Mouse (Mus musculus) heart, postnatal 14 days (tissue): Measurements from ENCODE around the gene Hmgcl. TPM values are rescaled to one million over a fixed set of nuclear protein-coding genes. Genes with fewer than 3 reads are reported as not detected.
"Not testable (repeated sequence)": the region's sequence is repeated elsewhere in the genome, so short reads cannot be mapped to it uniquely, and the experiment has no call there.

Source experiments
- DNase-seq, 2 experiments: peaks; one replicate each; pipeline ENCODE4 v3.0.0; 2021 to 2022
- intact Hi-C: fragments of 180-260 bp; cut with DNase I; formaldehyde crosslinking; loops from one replicate; pipeline ENCODE4 v1.15.1; 2025
- total RNA-seq, 2 experiments: library from RNA; stranded (reverse); gene quantifications; 2 replicates each; pipeline ENCODE4 v1.2.3; 2021

The Hmgcl gene
- total RNA-seq, 2 experiments from 2014 or later = 69.8 to 70.4 TPM

DNA sequence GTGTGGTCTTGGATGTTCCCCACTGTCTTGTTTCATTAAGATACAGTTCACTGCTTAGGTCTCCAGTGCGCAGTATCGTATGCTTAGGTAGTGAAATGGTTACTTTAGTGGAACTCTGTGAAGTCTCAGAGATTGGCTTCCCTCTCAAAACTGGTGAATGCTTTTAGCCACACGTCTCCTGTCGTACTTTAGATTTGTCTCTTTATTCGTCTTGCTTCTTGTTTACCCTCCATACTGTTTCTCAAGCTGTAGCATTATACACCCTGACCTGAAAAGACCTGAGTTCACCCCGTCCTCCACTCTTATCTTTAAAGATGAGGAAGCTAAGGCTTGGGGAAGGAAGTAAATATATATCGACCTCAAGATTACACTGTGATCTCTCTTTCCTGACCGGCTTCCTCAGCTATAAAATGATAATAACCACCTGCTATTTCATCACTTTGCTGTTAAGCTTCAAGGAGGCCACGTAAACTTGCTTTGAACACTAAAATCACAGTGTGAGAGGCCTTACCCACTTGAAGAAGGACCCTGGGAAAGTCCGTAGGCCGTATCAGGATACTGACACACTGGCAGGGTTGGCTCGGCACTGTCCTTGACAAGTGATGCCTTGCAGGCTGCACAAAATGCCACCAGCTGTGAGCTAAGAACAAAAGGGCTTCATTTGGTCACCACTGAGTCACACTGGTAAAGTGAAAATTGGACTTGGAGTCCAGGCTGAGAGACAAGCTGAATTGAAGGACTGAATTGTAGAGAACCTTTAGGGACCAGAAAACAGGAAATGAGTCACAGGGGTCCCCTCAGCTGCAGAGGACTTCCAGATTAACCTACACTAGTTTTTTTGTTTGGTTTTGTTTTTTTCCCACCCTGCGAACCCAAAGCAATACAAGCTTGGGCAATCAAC lies 26.9 kb downstream of the Hmgcl start:
- no peak for DNase-seq
- intact Hi-C loops = loop anchor here (5.0 kb wide), 1 partner anchor 79 kb away; the partner anchor contains the start of gene Rpl11

DNA sequence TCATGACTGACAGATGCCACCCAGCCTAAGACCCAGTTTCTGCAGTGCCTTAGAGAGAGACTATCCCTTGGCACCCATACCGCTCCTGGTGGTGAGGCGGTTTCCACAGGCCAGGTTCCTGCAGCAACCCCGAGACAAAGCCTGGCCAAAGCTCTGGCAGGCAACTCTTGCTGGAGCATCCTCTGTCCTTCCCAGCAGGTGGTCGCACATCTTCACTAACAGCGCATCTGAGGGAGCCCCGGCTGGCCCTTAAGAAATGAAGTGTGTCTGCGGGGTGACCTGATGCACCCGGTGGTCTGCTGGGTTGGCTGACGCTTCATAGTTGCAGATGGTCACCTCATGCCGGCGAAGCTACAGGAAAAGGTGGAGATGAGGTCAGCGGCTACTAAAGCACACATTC lies 29.9 kb downstream of the Hmgcl start:
- no peak for DNase-seq
- intact Hi-C loops = no loop called here

DNA sequence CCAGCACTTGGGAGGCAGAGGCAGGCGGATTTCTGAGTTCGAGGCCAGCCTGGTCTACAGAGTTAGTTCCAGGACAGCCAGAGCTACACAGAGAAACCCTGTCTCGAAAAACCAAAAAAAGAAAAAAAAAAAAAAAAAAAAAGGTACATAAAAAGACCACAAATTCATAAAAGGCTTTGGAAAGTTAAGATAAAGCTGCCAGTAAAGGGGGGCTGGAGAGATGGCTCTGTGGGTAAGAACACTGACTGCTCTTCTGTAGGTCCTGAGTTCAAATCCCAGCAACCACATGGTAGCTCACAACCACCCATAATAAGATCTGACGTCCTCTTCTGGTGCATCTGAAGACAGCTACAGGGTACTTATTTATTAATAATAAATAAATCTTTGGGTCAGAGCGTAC lies 34.0 kb downstream of the Hmgcl start:
- DNase-seq, intact Hi-C loops: not testable (repeated sequence)

DNA sequence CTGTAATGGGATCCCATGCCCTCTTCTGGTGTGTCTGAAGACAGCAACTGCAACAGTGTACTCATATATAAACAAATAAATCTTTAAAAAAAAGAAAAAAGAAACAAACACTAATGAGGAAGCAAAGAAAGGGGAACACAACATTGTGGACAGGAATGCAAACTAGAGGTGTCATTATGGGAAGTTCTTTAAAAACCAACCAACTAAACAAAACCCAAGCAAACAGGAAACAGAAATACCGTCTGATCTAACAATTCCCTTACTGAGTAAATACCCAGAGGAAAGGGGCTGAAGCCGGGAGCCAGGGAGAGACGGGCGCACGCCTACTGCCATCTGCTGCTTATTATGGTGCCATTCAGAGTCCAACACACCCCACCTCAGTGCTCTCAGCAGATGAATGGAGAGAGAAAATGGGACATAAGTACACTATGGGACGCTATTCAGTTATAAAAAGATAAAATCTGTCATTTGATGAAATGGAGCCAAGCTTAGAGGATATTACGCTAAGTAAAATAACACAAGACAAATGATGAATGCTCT lies 35.3 kb downstream of the Hmgcl start:
- no peak for DNase-seq
- intact Hi-C loops = no loop called here

DNA sequence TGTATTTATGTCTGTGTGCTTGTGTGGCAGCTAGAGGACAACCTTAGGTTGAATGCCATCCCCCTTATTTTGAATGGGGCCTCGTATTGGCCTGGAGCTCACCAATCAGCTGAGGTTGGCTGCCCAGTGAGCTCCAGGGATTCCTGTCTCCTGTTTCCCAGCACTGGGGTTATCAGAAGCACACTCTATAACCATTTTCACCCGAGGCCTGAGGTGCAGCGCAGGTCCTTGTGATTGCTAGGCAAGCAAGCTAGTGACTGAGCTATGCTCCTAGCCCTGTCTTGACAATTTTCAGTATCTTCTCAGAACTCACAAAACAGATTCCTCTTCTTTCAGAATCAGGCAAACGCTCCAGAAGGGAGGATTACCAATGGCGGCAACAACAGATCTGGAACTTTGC lies 38.3 kb downstream of the Hmgcl start:
- DNase-seq = no peak
- intact Hi-C loops = no loop called here

DNA sequence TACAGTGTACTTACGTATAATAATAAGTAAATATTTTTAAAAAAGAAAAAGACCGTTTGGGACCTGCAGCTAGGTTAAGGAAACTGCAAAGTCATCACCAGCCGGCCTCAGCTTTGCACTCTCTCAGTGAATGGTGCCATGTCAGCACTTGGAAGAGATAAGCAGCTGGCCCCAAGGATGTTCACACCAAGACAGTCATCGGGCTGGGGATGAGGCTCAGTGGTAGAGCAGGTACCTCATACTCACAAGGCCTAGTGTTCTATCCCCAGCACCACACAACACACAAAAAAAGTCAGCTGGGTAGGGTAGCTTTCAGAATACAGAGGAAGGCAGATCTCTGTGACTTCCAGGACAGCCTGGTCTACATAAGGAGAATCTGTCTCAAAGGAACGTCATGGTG lies 38.9 kb downstream of the Hmgcl start:
- no peak for DNase-seq
- intact Hi-C loops = loop anchor here (5.0 kb wide), 1 partner anchor 67 kb away; the partner anchor contains the start of gene Rpl11

DNA sequence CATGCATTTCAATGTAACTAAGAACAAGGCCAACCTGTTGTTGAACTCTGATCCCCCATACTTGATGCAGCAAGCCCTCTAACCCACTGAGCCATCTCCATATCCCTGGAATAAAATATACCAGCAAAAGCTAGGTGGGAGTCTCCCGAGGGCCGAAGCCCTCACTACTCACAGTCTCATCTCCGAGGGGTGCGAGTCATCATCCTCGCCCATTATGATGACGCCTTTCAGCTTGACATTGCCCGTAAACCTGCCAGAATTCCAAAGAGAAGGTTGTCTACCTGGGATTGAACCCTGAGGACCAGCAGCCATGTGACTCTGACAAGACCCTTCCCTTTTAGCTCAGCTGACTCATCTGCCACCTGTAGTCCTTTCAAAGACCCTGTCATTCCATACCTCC lies 39.5 kb downstream of the Hmgcl start:
- intact Hi-C loops = loop anchor here (5.0 kb wide), 1 partner anchor 67 kb away; the partner anchor contains the start of gene Rpl11
- no peak for DNase-seq

DNA sequence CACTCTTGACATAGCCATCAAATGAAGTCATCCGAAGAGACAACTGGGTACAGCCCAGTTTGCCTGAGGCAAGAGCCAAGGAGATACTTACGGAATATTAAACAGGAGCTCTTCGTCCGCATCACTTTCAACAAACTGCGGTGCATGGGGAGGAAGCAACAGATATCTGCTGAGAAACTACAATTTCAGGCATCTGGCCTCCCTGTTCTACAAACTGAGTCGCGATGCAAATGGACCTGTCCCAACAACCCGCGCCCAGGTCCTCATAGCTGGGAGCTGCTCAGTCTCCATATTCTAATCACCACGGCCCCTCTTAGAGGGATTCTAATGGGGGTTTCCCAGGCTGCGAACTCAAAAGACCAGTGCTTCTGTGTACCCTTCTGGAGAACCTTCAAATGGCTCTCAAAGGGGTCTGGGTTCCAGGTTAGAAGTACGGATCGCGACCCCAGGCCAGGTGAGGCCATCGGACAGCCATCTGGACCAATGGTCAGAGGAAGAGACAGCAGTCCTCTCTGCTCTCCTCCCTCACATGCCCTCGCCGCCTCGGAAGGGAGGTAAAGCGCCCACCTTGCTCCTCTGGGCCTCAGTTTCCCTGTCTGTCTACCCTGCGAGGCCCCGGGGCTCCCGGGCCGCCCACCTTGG lies 40.2 kb downstream of the Hmgcl start:
- no peak for DNase-seq
- intact Hi-C loops = loop anchor here (5.0 kb wide), 1 partner anchor 66 kb away; the partner anchor contains the start of gene Rpl11

DNA sequence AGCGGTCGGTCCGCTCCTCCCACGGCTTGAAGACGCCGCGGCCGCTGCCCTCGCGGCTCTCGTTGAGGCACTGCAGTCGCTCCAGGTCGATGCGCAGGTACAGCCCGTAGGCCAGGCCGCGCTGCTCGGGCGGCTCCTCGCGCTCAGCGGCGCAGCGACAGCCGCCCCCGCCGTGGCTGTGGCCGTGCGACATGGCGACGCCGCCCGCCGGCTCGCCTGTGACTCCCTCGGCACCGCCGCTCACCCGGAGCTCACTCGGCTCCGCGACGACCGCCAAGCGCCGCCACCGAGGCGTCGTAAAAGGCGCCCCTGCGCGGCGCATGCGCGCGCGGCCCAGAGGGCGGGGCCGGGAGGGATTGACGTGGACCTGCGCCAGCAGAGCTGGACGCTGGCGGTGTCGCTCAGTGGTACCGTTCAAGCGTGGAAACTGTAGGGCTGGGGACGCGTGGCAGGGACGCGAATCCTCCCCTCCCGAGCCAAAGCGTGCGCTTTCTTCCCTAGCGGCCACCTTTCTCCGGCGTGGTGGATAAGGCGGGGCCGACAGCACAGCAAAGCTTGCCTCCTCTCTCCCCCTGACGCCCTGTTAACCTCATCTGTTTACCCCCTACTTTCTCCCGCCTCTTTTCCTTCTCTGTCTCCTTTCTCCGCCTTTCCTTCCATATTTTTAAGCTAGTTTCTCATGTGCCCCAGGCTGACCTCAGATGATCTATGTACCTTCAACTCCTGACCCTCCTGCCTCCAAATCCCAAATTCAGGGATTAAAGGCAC lies 40.9 kb downstream of the Hmgcl start, which contains the start of gene Pithd1:
Gene Pithd1, minus strand, starts transcription at position 322 of the 768 bp plus-strand sequence.
- intact Hi-C loops = loop anchor here (5.0 kb wide), 1 partner anchor 65 kb away; the partner anchor contains the start of gene Rpl11

DNA sequence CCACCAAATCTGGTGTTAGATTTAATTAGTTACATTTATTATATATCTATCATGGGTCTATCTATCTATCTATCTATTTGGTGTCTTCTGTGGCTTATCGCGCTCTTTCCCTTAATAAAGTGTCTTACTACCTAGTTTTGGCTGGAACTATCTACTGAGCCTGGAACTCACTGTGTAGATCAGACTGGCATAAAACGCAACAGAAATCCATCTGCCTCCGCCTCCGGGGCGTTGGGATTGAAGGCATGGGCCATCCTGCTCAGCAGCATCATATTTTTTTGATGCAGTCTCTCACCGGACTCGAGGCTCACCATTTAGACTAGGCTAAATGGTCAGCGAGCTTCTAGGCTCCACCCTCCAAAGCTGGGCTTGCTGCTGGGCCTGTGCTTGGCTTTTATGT lies 41.5 kb downstream of the Hmgcl start:
- no peak for DNase-seq
- intact Hi-C loops = loop anchor here (5.0 kb wide), 1 partner anchor 65 kb away; the partner anchor contains the start of gene Rpl11

More for the DNA sequence above, 40.9 kb downstream of the Hmgcl start, which contains the start of gene Pithd1:
- peak; percentile 95 for DNase-seq

DNA sequence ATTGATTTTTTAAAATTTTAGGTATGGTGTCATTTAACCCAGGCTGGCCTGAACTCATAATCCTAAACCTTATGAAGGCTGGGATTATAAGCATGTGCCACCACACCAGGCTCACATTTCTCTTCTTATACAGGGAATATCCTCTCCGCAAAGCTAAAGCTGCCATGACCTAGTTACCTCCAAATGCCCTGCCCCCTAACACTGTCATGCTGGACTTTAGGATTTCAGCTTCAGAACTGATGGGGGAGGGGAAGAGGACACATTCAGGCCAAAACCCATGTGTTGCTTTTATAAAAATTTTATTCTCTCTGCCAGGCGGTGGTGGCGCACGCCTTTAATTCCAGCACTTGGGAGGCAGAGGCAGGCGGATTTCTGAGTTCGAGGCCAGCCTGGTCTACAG lies 47.7 kb downstream of the Hmgcl start:
- no peak for DNase-seq
- intact Hi-C loops = no loop called here

DNA sequence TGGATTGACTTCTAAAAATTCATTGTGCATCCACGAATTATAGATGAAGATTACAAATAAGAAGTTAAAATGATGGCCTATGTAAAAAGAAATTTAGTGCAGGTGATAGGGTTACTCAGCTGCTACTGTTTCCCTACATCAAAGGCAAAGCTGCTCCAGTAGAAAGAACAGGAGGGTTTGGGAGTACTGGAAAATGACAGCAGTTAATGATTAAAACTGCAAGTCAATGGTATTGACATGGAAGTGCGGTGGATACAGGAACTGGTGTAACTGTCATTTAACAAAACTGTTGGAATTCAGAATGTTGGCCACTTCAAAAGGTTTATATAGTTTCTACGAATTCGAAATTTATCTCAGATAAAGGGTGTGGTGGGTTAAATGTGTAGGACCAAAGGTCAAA lies 48.9 kb downstream of the Hmgcl start:
- DNase-seq = no peak
- intact Hi-C loops = no loop called here

DNA sequence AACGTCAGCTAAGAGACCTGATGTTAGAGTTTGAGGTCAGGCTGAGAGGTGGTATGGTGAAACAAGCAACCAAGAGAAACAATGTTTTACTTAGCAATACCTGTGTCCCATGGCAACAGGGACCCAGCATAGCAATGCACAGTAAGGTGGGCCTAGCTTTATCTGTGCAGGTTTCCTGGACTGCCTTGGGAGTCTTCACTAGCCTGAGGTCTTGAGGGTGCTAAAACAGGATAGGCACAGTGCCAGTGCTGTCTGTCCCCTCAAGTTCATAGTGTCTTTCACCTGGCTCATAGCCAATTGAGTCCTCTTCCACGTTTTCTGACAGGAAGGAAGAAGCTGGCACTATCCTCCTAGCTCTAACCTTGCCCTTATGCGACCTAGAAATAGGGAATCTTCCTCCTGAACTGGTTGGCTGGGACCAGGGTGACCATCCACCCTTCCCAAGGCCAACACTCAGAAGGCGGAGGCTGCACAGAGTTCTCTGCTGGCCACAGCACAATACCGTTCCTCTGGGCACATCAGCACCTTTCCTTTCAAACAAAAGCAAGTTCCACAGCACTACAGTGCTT lies 57.9 kb downstream of the Hmgcl start:
- intact Hi-C loops = no loop called here
- DNase-seq = no peak

DNA sequence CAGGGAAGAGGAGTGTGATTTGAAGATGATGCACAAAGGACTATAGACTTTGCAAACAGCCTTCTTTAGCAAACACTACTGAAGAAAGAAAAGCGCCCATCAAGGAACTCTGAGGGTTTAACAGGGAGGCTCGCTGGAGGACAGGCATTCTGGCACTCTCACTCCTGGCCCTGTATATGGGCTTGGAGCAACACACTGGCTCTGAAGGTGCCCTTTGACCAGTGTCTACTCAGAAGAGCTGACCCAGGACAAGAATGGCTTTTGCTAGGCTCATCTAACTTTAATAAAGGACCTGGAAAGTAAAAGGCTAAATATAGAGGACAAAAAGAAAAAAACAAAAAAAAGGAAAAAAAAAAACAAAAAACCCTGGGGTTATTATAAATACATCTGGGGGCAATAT lies 58.7 kb downstream of the Hmgcl start:
- intact Hi-C loops = no loop called here
- DNase-seq = no peak

DNA sequence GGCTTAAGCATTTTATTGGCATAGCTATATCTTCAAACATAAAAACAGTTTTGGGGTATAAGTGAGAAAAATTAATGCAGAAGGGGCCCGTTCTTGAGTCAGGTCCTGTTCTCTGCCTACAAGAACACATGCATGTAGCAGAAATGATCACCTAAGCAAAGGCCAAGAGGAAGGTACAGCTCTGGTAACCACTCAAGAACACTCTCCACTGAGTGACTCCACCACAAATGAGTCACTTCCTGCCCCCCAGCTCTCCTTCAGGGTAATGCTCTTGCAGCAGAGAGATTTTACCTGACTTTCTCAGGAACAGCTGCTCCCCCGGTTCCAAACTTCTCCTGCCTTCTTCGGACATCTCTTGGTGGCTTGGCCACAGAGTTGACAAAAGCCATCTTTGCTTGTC lies 60.6 kb downstream of the Hmgcl start:
- intact Hi-C loops = no loop called here

DNA sequence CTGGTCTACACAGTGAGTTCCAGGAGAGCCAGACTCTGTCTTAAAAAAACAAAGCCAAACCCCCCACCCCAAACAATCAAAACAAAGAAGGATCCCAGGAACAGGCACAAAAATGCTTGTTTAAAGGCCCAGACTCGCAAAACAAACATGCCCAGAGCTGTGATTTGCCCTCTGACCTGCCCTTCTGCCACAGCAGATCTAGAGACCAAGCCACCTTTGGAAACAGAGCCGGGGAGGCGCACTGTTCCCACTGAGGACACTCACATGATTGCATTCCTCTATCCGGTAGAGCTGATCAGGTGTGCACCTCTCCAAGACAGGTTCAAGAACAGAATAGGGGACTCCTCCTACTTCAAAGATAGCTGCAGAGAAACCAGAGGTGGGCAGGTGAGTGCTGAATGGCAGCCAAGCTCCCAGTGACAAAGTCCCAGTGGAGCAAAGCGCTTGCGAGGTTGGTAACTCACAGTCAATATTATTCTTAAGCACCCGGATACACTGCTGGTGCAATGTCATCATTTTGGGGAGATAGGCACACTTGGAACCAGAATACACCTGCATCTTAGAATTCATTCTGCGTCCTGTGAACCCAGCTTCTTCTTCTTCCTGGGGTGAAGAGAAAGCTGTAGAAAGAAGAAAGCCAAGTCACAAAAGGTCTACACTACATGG lies 62.7 kb downstream of the Hmgcl start:
- no peak for DNase-seq
- intact Hi-C loops = no loop called here

More for the DNA sequence above, 60.6 kb downstream of the Hmgcl start:
- DNase-seq = no peak

DNA sequence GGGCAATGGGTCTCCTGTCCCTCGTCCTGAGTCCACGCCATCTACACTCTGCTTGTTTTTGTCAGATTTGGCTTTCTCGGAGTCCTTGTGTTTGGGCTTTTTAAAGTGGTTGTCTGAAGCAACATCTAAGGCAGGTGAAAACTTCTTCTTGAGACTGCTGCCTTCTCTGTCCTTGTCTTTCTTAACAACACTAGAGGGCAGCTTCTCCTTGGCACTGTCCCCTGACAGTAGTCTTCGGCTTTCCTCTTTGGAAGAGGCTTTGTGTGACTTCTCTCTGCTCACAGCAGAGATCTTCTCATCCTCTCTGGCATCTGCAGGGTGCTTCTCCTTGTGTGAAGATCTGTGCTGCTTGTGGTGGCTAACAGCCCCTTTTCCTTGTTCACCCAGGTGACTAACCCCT lies 64.3 kb downstream of the Hmgcl start:
- intact Hi-C loops = no loop called here
- no peak for DNase-seq
